ENCODE assay signal across 7 mouse cellular contexts in genomic region chr9:51764041-51764875, GRCm38 (mm10). TPM values are rescaled to one million over a fixed set of nuclear protein-coding genes. Genes with fewer than 3 reads are reported as not detected.
DNase-seq lines count a peak whose midpoint lies in the region; ATAC-seq and TF ChIP-seq lines count a peak whose summit lies in the region.

No protein-coding gene starts in this region.

- peak; percentile 8 for ATAC-seq in neural tube, embryonic 11.5 days (ENCODE audit: insufficient read depth, low FRiP score, low TSS enrichment)
- peak; percentile 34 for ATAC-seq in forebrain, postnatal 0 days
- ATAC-seq in activated CD4-positive, CD25-positive, alpha-beta regulatory T cell, adult 4 months, result no peak

- WGBS in neural tube, embryonic 11.5 days, result 9% methylated on average over 12 of the region's 12 CpGs
- 2% methylated on average over 12 of the region's 12 CpGs for WGBS in cerebellum, adult 2 months
- 2% methylated on average over 12 of the region's 12 CpGs for WGBS in forebrain, postnatal 0 days
- WGBS in midbrain, embryonic 10.5 days, result 9% methylated on average over 12 of the region's 12 CpGs

- peak overlapping the region; percentile 74 for H3K4me2 ChIP-seq in neural tube, embryonic 11.5 days (ENCODE audit: low read depth)
- H3K4me2 ChIP-seq in forebrain, postnatal 0 days (ENCODE audit: low read depth), result peak overlapping the region; percentile 85

- H3K36me3 ChIP-seq in neural tube, embryonic 11.5 days (ENCODE audit: control insufficient read depth, insufficient read depth, low read length), result no peaks in the 10 kb centered on the region
- H3K36me3 ChIP-seq in forebrain, postnatal 0 days (ENCODE audit: insufficient read depth), result no peaks in the 10 kb centered on the region
- no peaks in the 10 kb centered on the region for H3K36me3 ChIP-seq in midbrain, embryonic 10.5 days

- no peak for TF ChIP-seq POLR2A in cerebellum, adult 2 months (IDR thresholded peaks at IDR 0.05; ENCODE audit: borderline replicate concordance, insufficient read depth, low read length)

- H3K27me3 ChIP-seq in neural tube, embryonic 11.5 days (ENCODE audit: control insufficient read depth, insufficient read depth, low read length), result peaks cover 5% of the 10 kb centered on the region; the same call in 1 of the 2 replicates
- no peaks in the 10 kb centered on the region for H3K27me3 ChIP-seq in cerebellum, adult 2 months (ENCODE audit: control insufficient read depth, insufficient read depth, low read length)
- H3K27me3 ChIP-seq in forebrain, postnatal 0 days (ENCODE audit: insufficient read depth, low read length), result no peaks in the 10 kb centered on the region
- peaks cover 80% of the 10 kb centered on the region for H3K27me3 ChIP-seq in midbrain, embryonic 10.5 days (ENCODE audit: low read depth, poor library complexity, severe bottlenecking)

- peak overlapping the region; percentile 65 for H3K9ac ChIP-seq in neural tube, embryonic 11.5 days (ENCODE audit: low read length)
- peak overlapping the region; percentile 84 for H3K9ac ChIP-seq in forebrain, postnatal 0 days

- peak overlapping the region; percentile 67 for H3K4me3 ChIP-seq in neural tube, embryonic 11.5 days (ENCODE audit: low read depth, low read length)
- H3K4me3 ChIP-seq in cerebellum, adult 2 months (replicated peaks; ENCODE audit: insufficient read depth, low read depth, low read length), result peak overlapping the region; percentile 92
- H3K4me3 ChIP-seq in forebrain, postnatal 0 days (ENCODE audit: low read depth, low read length), result peak overlapping the region; percentile 68
- peak overlapping the region; percentile 77 for H3K4me3 ChIP-seq in midbrain, embryonic 10.5 days

- no peak for DNase-seq in neural tube, embryonic 11.5 days (ENCODE audit: low spot score)
- DNase-seq in neural tube, embryonic 10.5 days (ENCODE audit: extremely low spot score, low spot score), result no peak
- DNase-seq in cerebellum, adult 2 months, result peak in 1 of 2 experiments; percentile 41
- DNase-seq in forebrain, postnatal 0 days, result peak; percentile 80
- DNase-seq in layer of hippocampus, adult 9-11 months, result peak; percentile 37
- no peak for DNase-seq in midbrain, embryonic 10.5 days (ENCODE audit: low spot score)

- peak overlapping the region; percentile 61; the same call in 1 of the 2 replicates for H3K27ac ChIP-seq in neural tube, embryonic 11.5 days (ENCODE audit: low read depth, low read length)
- H3K27ac ChIP-seq in cerebellum, adult 2 months (ENCODE audit: insufficient read depth, low read length), result no peak overlapping the region
- peak overlapping the region; percentile 95 for H3K27ac ChIP-seq in forebrain, postnatal 0 days (ENCODE audit: low read depth, low read length)
- H3K27ac ChIP-seq in midbrain, embryonic 10.5 days (replicated peaks), result peak overlapping the region; percentile 83

- peaks cover 4% of the 10 kb centered on the region; the same call in 1 of the 2 replicates for H3K4me1 ChIP-seq in neural tube, embryonic 11.5 days (ENCODE audit: control insufficient read depth, insufficient read depth, low read length)
- H3K4me1 ChIP-seq in cerebellum, adult 2 months (ENCODE audit: control insufficient read depth, insufficient read depth, low read length), result no peaks in the 10 kb centered on the region
- 0 out of 2 replicates have a peak, but pooled peaks cover 5% of the 10 kb centered on the region for H3K4me1 ChIP-seq in forebrain, postnatal 0 days (ENCODE audit: insufficient read depth)
- H3K4me1 ChIP-seq in midbrain, embryonic 10.5 days, result peaks cover 30% of the 10 kb centered on the region

- TF ChIP-seq CTCF in cerebellum, adult 2 months (IDR thresholded peaks at IDR 0.05; ENCODE audit: borderline replicate concordance, insufficient read depth, low read depth, low read length), result no peak
- peak; percentile 58 for TF ChIP-seq CTCF in forebrain, postnatal 0 days (IDR thresholded peaks at IDR 0.05; ENCODE audit: low read depth)

- H3K9me3 ChIP-seq in neural tube, embryonic 11.5 days (ENCODE audit: control insufficient read depth, low read length), result no peaks in the 10 kb centered on the region
- no peaks in the 10 kb centered on the region for H3K9me3 ChIP-seq in forebrain, postnatal 0 days (ENCODE audit: low read length)
- no peaks in the 10 kb centered on the region for H3K9me3 ChIP-seq in midbrain, embryonic 10.5 days (replicated peaks)

RNA-seq across cellular contexts. Expression of gene Arhgap20, which starts 0.9 kb away (rescaled TPM):
- polyA plus RNA-seq in neural tube, embryonic 11.5 days (2014; fragmentation: Nextera tagmentation; extraction: Ambion mirVana), result 7.1 and 7.7 TPM in 2 replicates
- polyA plus RNA-seq in cerebellum, adult 2 months (2012; rRNA removed), result 14.8 and 15.1 TPM in 2 replicates
- 40.1 and 41.1 TPM in 2 replicates for total RNA-seq in forebrain, postnatal 0 days (2014; rRNA removed)
- polyA plus RNA-seq in forebrain, postnatal 0 days (2015; fragmentation: Nextera tagmentation; extraction: Ambion mirVana), result 15.3 and 22.8 TPM in 2 replicates
- polyA plus RNA-seq in midbrain, embryonic 10.5 days (2016; fragmentation: Nextera tagmentation; extraction: Ambion mirVana), result 2.2 and 3.8 TPM in 2 replicates
- 1 to 10 TPM in 1 of 2 experiments, under 1 TPM in 1; 0.63 to 1.1 TPM for polyA plus RNA-seq in activated CD4-positive, CD25-positive, alpha-beta regulatory T cell, adult 4 months (2017; shearing (Covaris generic))

Comparison
In these comparisons a context has a peak if more than half of its experiments do, and no peak if none do; other contexts are left out.
1. DNase-seq: peak in forebrain, postnatal 0 days (single experiment) and layer of hippocampus, adult 9-11 months (single experiment); none in neural tube, embryonic 11.5 days (single experiment), neural tube, embryonic 10.5 days (single experiment) and midbrain, embryonic 10.5 days (single experiment).
2. Peak in every context shown above with its lines, with median percentiles within 50 percentile points of each other: H3K4me3 ChIP-seq.